Mouse (Mus musculus): Measurements from ENCODE around the gene M6pr.

DNA sequence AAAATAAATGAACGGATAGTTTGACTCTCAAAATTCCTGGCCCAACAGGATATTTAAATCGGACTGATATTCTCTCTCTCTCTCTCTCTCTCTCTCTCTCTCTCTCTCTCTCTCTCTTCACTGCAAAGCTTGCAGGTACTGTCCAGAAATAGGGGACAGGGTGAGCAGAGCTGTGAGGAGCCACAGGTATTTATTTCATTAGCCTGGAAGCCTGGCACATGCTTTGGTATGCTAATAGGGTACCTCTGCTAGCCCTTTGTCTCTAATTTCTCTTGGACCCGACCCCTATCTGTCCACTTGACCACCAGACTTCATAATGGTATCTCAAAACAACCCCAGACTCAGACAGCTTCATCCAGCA lies 11.6 kb upstream of the M6pr start:
- TF ChIP-seq CTCF (IDR thresholded peaks at IDR 0.05; ENCODE audit: borderline replicate concordance, control insufficient read depth, extremely low read depth, insufficient read depth, low read length, poor library complexity): no peak
- no peak for TF ChIP-seq POLR2A (IDR thresholded peaks at IDR 0.05; ENCODE audit: control insufficient read depth, extremely low read depth, insufficient read depth, low read length, poor library complexity)
